Mouse (Mus musculus) lung, embryonic 16.5 days (tissue): ENCODE measurements at regions not wholly inside any gene's neighbourhood (a gene's known extent, or its start where the extent isn't known, plus 50 kb on each side); places are given as distances from the start of the nearest gene placed in this dataset.

Source experiments
- ATAC-seq: fragments of 200-750 bp; cut with Nextera tagmentation; 2 replicates; pipeline ENCODE4 v1.8.0; 2017; ENCODE audit warnings: low read depth, mild to moderate bottlenecking, moderate library complexity
- H3K27ac ChIP-seq: fragments of 300-500 bp; sonication (generic); 2 replicates; pipeline ENCODE4 v1.5.1; 2014; ENCODE audit warnings: mild to moderate bottlenecking, control low read depth, low read length
- H3K27me3 ChIP-seq: fragments of 300-500 bp; sonication (generic); 2 replicates; pipeline ENCODE4 v1.6.1; 2014; ENCODE audit warnings: low read depth, low read length, mixed read lengths; ENCODE audit not compliant: control insufficient read depth, insufficient read depth
- H3K36me3 ChIP-seq: fragments of 300-500 bp; sonication (generic); 2 replicates; pipeline ENCODE4 v1.6.1; 2014; ENCODE audit warnings: low read length; ENCODE audit not compliant: control insufficient read depth, insufficient read depth
- H3K4me1 ChIP-seq: fragments of 300-500 bp; sonication (generic); replicated peaks from 2 replicates; pipeline ENCODE4 v1.6.1; 2014; ENCODE audit warnings: low read length, mixed read lengths; ENCODE audit not compliant: control insufficient read depth, insufficient read depth
- H3K4me2 ChIP-seq: fragments of 300-500 bp; sonication (generic); 2 replicates; pipeline ENCODE4 v1.6.1; 2014; ENCODE audit warnings: low read depth, low read length, control low read depth
- H3K4me3 ChIP-seq: fragments of 300-500 bp; sonication (generic); 2 replicates; pipeline ENCODE4 v1.5.1; 2014; ENCODE audit warnings: mild to moderate bottlenecking, low read length, control low read depth
- H3K9ac ChIP-seq: fragments of 300-500 bp; sonication (generic); 2 replicates; pipeline ENCODE4 v1.6.1; 2014; ENCODE audit warnings: low read length, control low read depth
- H3K9me3 ChIP-seq: fragments of 300-500 bp; sonication (generic); 2 replicates; pipeline ENCODE4 v1.6.1; 2016; ENCODE audit warnings: low read length; ENCODE audit not compliant: control insufficient read depth
- WGBS: fragments of 180-500 bp; shearing (Covaris S2); extraction: QIAGEN DNeasy Blood & Tissue Kit; methylation state at CpG from one replicate; pipeline ENCODE4 v1.1.7; 2014; 5-methylcytosine and 5-hydroxymethylcytosine counted together

GRCm38 (mm10) chr13:71165096-71165920 lies 323.7 kb upstream of the Adamts16 start:
- H3K9me3 ChIP-seq: no peaks in the 10 kb centered on the region
- no peak overlapping the region for H3K4me3 ChIP-seq
- no peak for ATAC-seq
- H3K9ac ChIP-seq: no peak overlapping the region
- no peaks in the 10 kb centered on the region for H3K27me3 ChIP-seq
- no peak overlapping the region for H3K4me2 ChIP-seq
- 65% methylated on average over 20 of the region's 20 CpGs for WGBS
- no peak overlapping the region for H3K27ac ChIP-seq
- no peaks in the 10 kb centered on the region for H3K4me1 ChIP-seq
- no peaks in the 10 kb centered on the region for H3K36me3 ChIP-seq

GRCm38 (mm10) chr13:71164012-71164411 lies 322.4 kb upstream of the Adamts16 start:
- WGBS: 80% methylated on average over 2 of the region's 2 CpGs
- Histone ChIP-seq H3K27ac (no peak overlapping the region), H3K9ac (no peak overlapping the region), H3K36me3 (no peaks in the 10 kb centered on the region), H3K4me3 (no peak overlapping the region), H3K9me3 (no peaks in the 10 kb centered on the region), H3K4me1 (no peaks in the 10 kb centered on the region), H3K27me3 (no peaks in the 10 kb centered on the region), H3K4me2 (no peak overlapping the region)
- no peak for ATAC-seq

GRCm38 (mm10) chr13:71162952-71163351 lies 321.3 kb upstream of the Adamts16 start:
- WGBS: 74% methylated on average over 2 of the region's 2 CpGs

GRCm38 (mm10) chr13:71158300-71158860 lies 316.8 kb upstream of the Adamts16 start:
- no peaks in the 10 kb centered on the region for H3K27me3 ChIP-seq
- H3K9me3 ChIP-seq: no peaks in the 10 kb centered on the region
- no peak overlapping the region for H3K27ac ChIP-seq
- H3K4me1 ChIP-seq: no peaks in the 10 kb centered on the region
- 61% methylated on average over 13 of the region's 13 CpGs for WGBS
- no peak overlapping the region for H3K4me2 ChIP-seq
- H3K4me3 ChIP-seq: no peak overlapping the region
- H3K9ac ChIP-seq: no peak overlapping the region
- no peaks in the 10 kb centered on the region for H3K36me3 ChIP-seq
- no peak for ATAC-seq

More at GRCm38 (mm10) chr13:71162952-71163351, 321.3 kb upstream of the Adamts16 start:
- Histone ChIP-seq H3K36me3 (no peaks in the 10 kb centered on the region), H3K4me2 (no peak overlapping the region), H3K4me1 (no peaks in the 10 kb centered on the region), H3K9me3 (no peaks in the 10 kb centered on the region), H3K4me3 (no peak overlapping the region), H3K9ac (no peak overlapping the region), H3K27ac (no peak overlapping the region), H3K27me3 (no peaks in the 10 kb centered on the region)
- no peak for ATAC-seq

- no peaks in the 10 kb centered on the region for H3K9me3 ChIP-seq
- no peak overlapping the region for H3K9ac ChIP-seq
- 34% methylated on average over 14 of the region's 14 CpGs for WGBS
- no peaks in the 10 kb centered on the region for H3K4me1 ChIP-seq
- no peak overlapping the region for H3K27ac ChIP-seq
- ATAC-seq: no peak
- H3K4me3 ChIP-seq: no peak overlapping the region
- H3K27me3 ChIP-seq: no peaks in the 10 kb centered on the region
- H3K36me3 ChIP-seq: no peaks in the 10 kb centered on the region
- H3K4me2 ChIP-seq: no peak overlapping the region
These were observed 316.2 kb upstream of the Adamts16 start for GRCm38 (mm10) chr13:71157656-71158299.

GRCm38 (mm10) chr13:71150092-71150491 lies 308.5 kb upstream of the Adamts16 start:
- no peaks in the 10 kb centered on the region for H3K36me3 ChIP-seq
- WGBS: 5% methylated on average over 1 of the region's 1 CpGs
- no peak overlapping the region for H3K9ac ChIP-seq
- ATAC-seq: no peak
- H3K27me3 ChIP-seq: no peaks in the 10 kb centered on the region
- H3K4me3 ChIP-seq: no peak overlapping the region
- H3K4me2 ChIP-seq: no peak overlapping the region
- H3K27ac ChIP-seq: no peak overlapping the region
- no peaks in the 10 kb centered on the region for H3K9me3 ChIP-seq
- no peaks in the 10 kb centered on the region for H3K4me1 ChIP-seq

- Histone ChIP-seq H3K36me3 (no peaks in the 10 kb centered on the region), H3K27ac (no peak overlapping the region), H3K27me3 (no peaks in the 10 kb centered on the region), H3K9ac (no peak overlapping the region), H3K4me3 (no peak overlapping the region), H3K4me1 (no peaks in the 10 kb centered on the region), H3K4me2 (no peak overlapping the region), H3K9me3 (no peaks in the 10 kb centered on the region)
- ATAC-seq: no peak
- 30% methylated on average over 5 of the region's 5 CpGs for WGBS
These were observed 307.7 kb upstream of the Adamts16 start for GRCm38 (mm10) chr13:71149303-71149696.

GRCm38 (mm10) chr13:71148491-71149302 lies 307.1 kb upstream of the Adamts16 start:
- no peak overlapping the region for H3K27ac ChIP-seq
- no peak overlapping the region for H3K9ac ChIP-seq
- H3K4me3 ChIP-seq: no peak overlapping the region
- H3K27me3 ChIP-seq: no peaks in the 10 kb centered on the region
- no peaks in the 10 kb centered on the region for H3K4me1 ChIP-seq
- no peaks in the 10 kb centered on the region for H3K36me3 ChIP-seq
- WGBS: 17% methylated on average over 8 of the region's 8 CpGs
- H3K4me2 ChIP-seq: no peak overlapping the region
- no peaks in the 10 kb centered on the region for H3K9me3 ChIP-seq
- ATAC-seq: no peak
